Mouse (Mus musculus): Measurements from ENCODE around the gene Bace2. TPM values are rescaled to one million over a fixed set of nuclear protein-coding genes. Genes with fewer than 3 reads are reported as not detected.

Bace2 gene
- polyA plus RNA-seq, 1 experiment from 2014 or later, result 4.8 TPM

- no peak overlapping the region for H3K27ac ChIP-seq (replicated peaks; ENCODE audit: low read depth, low read length)
- H3K36me3 ChIP-seq (ENCODE audit: control insufficient read depth, insufficient read depth, low read length), result no peaks in the 10 kb centered on the region
- no peaks in the 10 kb centered on the region for H3K4me1 ChIP-seq (ENCODE audit: control insufficient read depth, insufficient read depth, low read length)
- H3K27me3 ChIP-seq (ENCODE audit: control insufficient read depth, insufficient read depth, low read length), result no peaks in the 10 kb centered on the region
- no peak for DNase-seq
- no peak overlapping the region for H3K4me2 ChIP-seq (ENCODE audit: low read length)
- no peak overlapping the region for H3K9ac ChIP-seq (replicated peaks; ENCODE audit: low read length)
- no peak for ATAC-seq (ENCODE audit: low FRiP score, low TSS enrichment)
- H3K9me3 ChIP-seq (ENCODE audit: control insufficient read depth, low read length), result no peaks in the 10 kb centered on the region
- H3K4me3 ChIP-seq (replicated peaks; ENCODE audit: low read depth, low read length), result no peak overlapping the region
- WGBS, result 91% methylated on average over 6 of the region's 6 CpGs
These were observed 62.4 kb downstream of the Bace2 start for GRCm38 (mm10) chr16:97418749-97419453.

- H3K4me2 ChIP-seq (ENCODE audit: low read length), result no peak overlapping the region
- H3K4me3 ChIP-seq (replicated peaks; ENCODE audit: low read depth, low read length), result no peak overlapping the region
- H3K9ac ChIP-seq (replicated peaks; ENCODE audit: low read length), result no peak overlapping the region
- no peak overlapping the region for H3K27ac ChIP-seq (replicated peaks; ENCODE audit: low read depth, low read length)
- H3K27me3 ChIP-seq (ENCODE audit: control insufficient read depth, insufficient read depth, low read length), result no peaks in the 10 kb centered on the region
- DNase-seq (no peak), ATAC-seq (ENCODE audit: low FRiP score, low TSS enrichment) (no peak)
- H3K36me3 ChIP-seq (ENCODE audit: control insufficient read depth, insufficient read depth, low read length), result no peaks in the 10 kb centered on the region
- no peaks in the 10 kb centered on the region for H3K4me1 ChIP-seq (ENCODE audit: control insufficient read depth, insufficient read depth, low read length)
- 85% methylated on average over 6 of the region's 6 CpGs for WGBS
- H3K9me3 ChIP-seq (ENCODE audit: control insufficient read depth, low read length), result no peaks in the 10 kb centered on the region
These were observed 65.1 kb downstream of the Bace2 start for GRCm38 (mm10) chr16:97421671-97422070.

GRCm38 (mm10) chr16:97423627-97424026 is 67.1 kb downstream of the Bace2 start:
- no peak for DNase-seq
- H3K4me2 ChIP-seq (ENCODE audit: low read length), result no peak overlapping the region
- H3K9me3 ChIP-seq (ENCODE audit: control insufficient read depth, low read length), result no peaks in the 10 kb centered on the region
- no peak for ATAC-seq (ENCODE audit: low FRiP score, low TSS enrichment)
- H3K27ac ChIP-seq (replicated peaks; ENCODE audit: low read depth, low read length), result no peak overlapping the region
- no peak overlapping the region for H3K4me3 ChIP-seq (replicated peaks; ENCODE audit: low read depth, low read length)
- no peaks in the 10 kb centered on the region for H3K4me1 ChIP-seq (ENCODE audit: control insufficient read depth, insufficient read depth, low read length)
- H3K27me3 ChIP-seq (ENCODE audit: control insufficient read depth, insufficient read depth, low read length), result no peaks in the 10 kb centered on the region
- no peaks in the 10 kb centered on the region for H3K36me3 ChIP-seq (ENCODE audit: control insufficient read depth, insufficient read depth, low read length)
- WGBS, result 68% methylated on average over 1 of the region's 1 CpGs
- no peak overlapping the region for H3K9ac ChIP-seq (replicated peaks; ENCODE audit: low read length)

DNA sequence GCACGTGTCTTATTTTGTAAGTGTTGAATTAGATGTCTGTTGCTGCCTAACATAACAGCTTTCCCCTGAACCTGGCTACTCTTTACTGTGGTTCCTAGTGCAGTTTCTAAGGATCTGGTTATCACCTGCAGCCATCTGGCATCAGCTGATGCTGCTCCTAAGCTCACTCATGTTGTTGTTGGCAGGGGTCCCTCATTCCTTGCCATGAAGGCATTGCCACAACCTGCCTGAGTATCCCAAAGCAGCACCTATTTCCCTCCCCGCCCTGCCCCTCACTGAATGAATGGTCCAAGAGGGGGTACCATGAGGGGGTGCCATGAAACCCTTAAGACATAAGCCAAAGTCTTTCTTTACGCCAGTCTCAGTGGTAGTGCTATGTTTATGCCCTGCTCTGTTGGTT is 71.5 kb downstream of the Bace2 start:
- Histone ChIP-seq H3K27me3 (ENCODE audit: control insufficient read depth, insufficient read depth, low read length) (no peaks in the 10 kb centered on the region), H3K27ac (replicated peaks; ENCODE audit: low read depth, low read length) (no peak overlapping the region), H3K4me2 (ENCODE audit: low read length) (no peak overlapping the region), H3K4me1 (ENCODE audit: control insufficient read depth, insufficient read depth, low read length) (no peaks in the 10 kb centered on the region), H3K36me3 (ENCODE audit: control insufficient read depth, insufficient read depth, low read length) (no peaks in the 10 kb centered on the region), H3K4me3 (replicated peaks; ENCODE audit: low read depth, low read length) (no peak overlapping the region), H3K9ac (replicated peaks; ENCODE audit: low read length) (no peak overlapping the region), H3K9me3 (ENCODE audit: control insufficient read depth, low read length) (no peaks in the 10 kb centered on the region)
- 85% methylated on average over 3 of the region's 3 CpGs for whole genome bisulfite sequencing
- ATAC-seq (ENCODE audit: low FRiP score, low TSS enrichment) (no peak), DNase-seq (no peak)

DNA sequence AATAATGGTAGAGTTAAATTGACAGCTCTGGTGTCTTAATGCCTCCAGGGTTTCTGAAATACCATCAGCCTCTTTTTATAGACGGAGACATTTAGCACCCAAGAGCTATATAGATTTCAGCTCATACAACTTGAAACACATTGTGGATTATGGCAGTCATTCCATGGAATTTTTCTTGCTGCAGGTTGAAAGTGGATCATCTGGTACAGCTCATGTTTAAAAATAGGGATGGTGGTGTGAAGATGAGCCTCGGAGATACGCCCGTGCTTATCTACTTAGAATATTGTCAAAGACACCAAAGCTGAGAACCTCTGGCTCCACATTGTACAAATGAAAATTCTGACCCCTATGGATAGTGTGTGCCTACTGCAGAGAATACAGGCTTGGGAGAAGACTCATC is 73.5 kb downstream of the Bace2 start:
- Histone ChIP-seq H3K4me3 (replicated peaks; ENCODE audit: low read depth, low read length) (no peak overlapping the region), H3K9ac (replicated peaks; ENCODE audit: low read length) (no peak overlapping the region), H3K4me2 (ENCODE audit: low read length) (no peak overlapping the region), H3K27me3 (ENCODE audit: control insufficient read depth, insufficient read depth, low read length) (no peaks in the 10 kb centered on the region), H3K9me3 (ENCODE audit: control insufficient read depth, low read length) (no peaks in the 10 kb centered on the region), H3K27ac (replicated peaks; ENCODE audit: low read depth, low read length) (no peak overlapping the region), H3K4me1 (ENCODE audit: control insufficient read depth, insufficient read depth, low read length) (no peaks in the 10 kb centered on the region), H3K36me3 (ENCODE audit: control insufficient read depth, insufficient read depth, low read length) (no peaks in the 10 kb centered on the region)
- ATAC-seq (ENCODE audit: low FRiP score, low TSS enrichment) (no peak), DNase-seq (no peak)
- 95% methylated on average over 4 of the region's 4 CpGs for WGBS

- Histone ChIP-seq H3K36me3 (ENCODE audit: control insufficient read depth, insufficient read depth, low read length) (no peaks in the 10 kb centered on the region), H3K4me3 (replicated peaks; ENCODE audit: low read depth, low read length) (no peak overlapping the region), H3K9ac (replicated peaks; ENCODE audit: low read length) (no peak overlapping the region), H3K4me1 (ENCODE audit: control insufficient read depth, insufficient read depth, low read length) (no peaks in the 10 kb centered on the region), H3K4me2 (ENCODE audit: low read length) (no peak overlapping the region), H3K9me3 (ENCODE audit: control insufficient read depth, low read length) (no peaks in the 10 kb centered on the region), H3K27me3 (ENCODE audit: control insufficient read depth, insufficient read depth, low read length) (no peaks in the 10 kb centered on the region), H3K27ac (replicated peaks; ENCODE audit: low read depth, low read length) (no peak overlapping the region)
- 87% methylated on average over 4 of the region's 4 CpGs for WGBS
- DNase-seq (no peak), ATAC-seq (ENCODE audit: low FRiP score, low TSS enrichment) (no peak)
These were observed 74.8 kb downstream of the Bace2 start for GRCm38 (mm10) chr16:97431328-97431727.

- Histone ChIP-seq H3K9me3 (ENCODE audit: control insufficient read depth, low read length) (no peaks in the 10 kb centered on the region), H3K27ac (replicated peaks; ENCODE audit: low read depth, low read length) (no peak overlapping the region), H3K9ac (replicated peaks; ENCODE audit: low read length) (no peak overlapping the region), H3K4me3 (replicated peaks; ENCODE audit: low read depth, low read length) (no peak overlapping the region), H3K36me3 (ENCODE audit: control insufficient read depth, insufficient read depth, low read length) (no peaks in the 10 kb centered on the region), H3K4me2 (ENCODE audit: low read length) (no peak overlapping the region), H3K4me1 (ENCODE audit: control insufficient read depth, insufficient read depth, low read length) (no peaks in the 10 kb centered on the region), H3K27me3 (ENCODE audit: control insufficient read depth, insufficient read depth, low read length) (no peaks in the 10 kb centered on the region)
- no peak for ATAC-seq (ENCODE audit: low FRiP score, low TSS enrichment)
- WGBS, result 92% methylated on average over 2 of the region's 2 CpGs
- peak; percentile 2 for DNase-seq
These were observed 77.7 kb downstream of the Bace2 start for GRCm38 (mm10) chr16:97434206-97434605.

DNA sequence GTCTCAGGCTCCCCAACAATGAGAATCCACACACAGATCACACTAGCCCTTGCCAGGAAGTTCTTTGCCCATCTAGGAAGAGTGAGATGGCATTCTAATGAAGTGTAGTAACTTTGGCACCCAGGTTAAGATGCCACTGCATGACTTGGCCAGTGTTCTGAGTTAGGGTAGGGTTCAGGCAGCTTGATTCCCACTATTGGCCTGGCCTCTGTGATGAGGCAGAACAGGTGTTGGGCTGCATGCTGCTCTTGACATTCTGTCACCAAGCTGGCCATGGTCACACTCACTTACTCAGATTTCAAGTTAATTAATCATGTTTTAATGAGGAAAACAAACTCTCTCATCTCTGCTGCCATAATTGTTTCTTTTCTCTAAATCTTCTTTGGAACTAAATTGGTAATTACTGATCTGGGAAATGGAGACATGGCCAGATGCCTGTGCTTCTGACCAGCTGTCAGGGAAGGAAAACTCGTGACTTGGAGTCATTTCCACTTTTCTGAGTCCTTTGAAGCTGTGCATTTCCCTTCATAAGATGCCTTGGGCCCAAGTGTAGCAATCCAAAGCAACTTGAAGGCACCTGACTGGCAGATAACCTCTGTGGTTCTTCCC is 81.0 kb downstream of the Bace2 start:
- no peak for DNase-seq
- no peak overlapping the region for H3K4me2 ChIP-seq (ENCODE audit: low read length)
- ATAC-seq (ENCODE audit: low FRiP score, low TSS enrichment), result no peak

GRCm38 (mm10) chr16:97438191-97438590 is 81.6 kb downstream of the Bace2 start:
- Histone ChIP-seq H3K4me2 (ENCODE audit: low read length) (no peak overlapping the region), H3K4me1 (ENCODE audit: control insufficient read depth, insufficient read depth, low read length) (no peaks in the 10 kb centered on the region), H3K27ac (replicated peaks; ENCODE audit: low read depth, low read length) (no peak overlapping the region), H3K27me3 (ENCODE audit: control insufficient read depth, insufficient read depth, low read length) (no peaks in the 10 kb centered on the region), H3K4me3 (replicated peaks; ENCODE audit: low read depth, low read length) (no peak overlapping the region), H3K9me3 (ENCODE audit: control insufficient read depth, low read length) (no peaks in the 10 kb centered on the region), H3K36me3 (ENCODE audit: control insufficient read depth, insufficient read depth, low read length) (no peaks in the 10 kb centered on the region), H3K9ac (replicated peaks; ENCODE audit: low read length) (no peak overlapping the region)
- WGBS, result 72% methylated on average over 3 of the region's 3 CpGs
- no peak for ATAC-seq (ENCODE audit: low FRiP score, low TSS enrichment)
- DNase-seq, result no peak

More for the DNA sequence above, 81.0 kb downstream of the Bace2 start:
- Histone ChIP-seq H3K4me1 (ENCODE audit: control insufficient read depth, insufficient read depth, low read length) (no peaks in the 10 kb centered on the region), H3K27ac (replicated peaks; ENCODE audit: low read depth, low read length) (no peak overlapping the region), H3K4me3 (replicated peaks; ENCODE audit: low read depth, low read length) (no peak overlapping the region), H3K36me3 (ENCODE audit: control insufficient read depth, insufficient read depth, low read length) (no peaks in the 10 kb centered on the region), H3K27me3 (ENCODE audit: control insufficient read depth, insufficient read depth, low read length) (no peaks in the 10 kb centered on the region), H3K9ac (replicated peaks; ENCODE audit: low read length) (no peak overlapping the region), H3K9me3 (ENCODE audit: control insufficient read depth, low read length) (no peaks in the 10 kb centered on the region)
- WGBS, result 65% methylated on average over 1 of the region's 1 CpGs
